Mouse (Mus musculus) kidney, adult 2 months (tissue): ENCODE results near the gene Asic5. TPM values are rescaled to one million over a fixed set of nuclear protein-coding genes. Genes with fewer than 3 reads are reported as not detected.
A peak's percentile ranks its signal among the peaks of the same experiment; 100 is the strongest.

ENCODE experiments used
- DNase-seq: peaks from one replicate; pipeline ENCODE4 v3.0.0; 2021
- H3K27ac ChIP-seq: fragments of 200-500 bp; 2 replicates; pipeline ENCODE4 v1.5.1; 2012; ENCODE audit warnings: low read depth, low read length, control low read depth, inconsistent platforms; ENCODE audit not compliant: insufficient read depth
- H3K27me3 ChIP-seq: fragments of 200-500 bp; replicated peaks from 2 replicates; pipeline ENCODE4 v1.6.1; 2012; ENCODE audit warnings: mild to moderate bottlenecking, moderate library complexity, low read length, inconsistent platforms; ENCODE audit not compliant: control insufficient read depth, insufficient read depth
- H3K36me3 ChIP-seq: fragments of 200-500 bp; 2 replicates; pipeline ENCODE4 v1.6.1; 2012; ENCODE audit warnings: mild to moderate bottlenecking, moderate library complexity, low read length, inconsistent platforms; ENCODE audit not compliant: control insufficient read depth, insufficient read depth
- H3K4me1 ChIP-seq: fragments of 200-500 bp; 2 replicates; pipeline ENCODE4 v1.6.1; 2011; ENCODE audit warnings: low read length; ENCODE audit not compliant: control insufficient read depth, insufficient read depth
- H3K4me3 ChIP-seq: fragments of 200-500 bp; 2 replicates; pipeline ENCODE4 v1.5.1; 2011; ENCODE audit warnings: mild to moderate bottlenecking, low read depth, low read length, control low read depth; ENCODE audit not compliant: insufficient read depth
- CTCF ChIP-seq: fragments of 200-500 bp; conservative IDR thresholded peaks from 2 replicates; pipeline ENCODE4 v1.5.1; 2011; ENCODE audit warnings: low read depth, mild to moderate bottlenecking, control low read depth, low read length, moderate library complexity, mixed read lengths; ENCODE audit not compliant: insufficient read depth, insufficient read length
- POLR2A ChIP-seq: fragments of 200-500 bp; IDR thresholded peaks from one replicate; pipeline ENCODE4 v1.6.1; 2011; ENCODE audit warnings: low read depth, low read length, control low read depth
- WGBS: fragments of 180-500 bp; shearing (Covaris S2); methylation state at CpG from one replicate; pipeline ENCODE4 v1.1.7; 2018; 5-methylcytosine and 5-hydroxymethylcytosine counted together
- polyA plus RNA-seq: library from polyadenylated mRNA; depleted of rRNA; stranded (reverse); fragments of >200 nt; gene quantifications from 2 replicates; pipeline ENCODE4 v1.2.3, GENCODE M21; 2012

Gene Asic5
- polyA plus RNA-seq, 1 experiment, result not detected

DNA sequence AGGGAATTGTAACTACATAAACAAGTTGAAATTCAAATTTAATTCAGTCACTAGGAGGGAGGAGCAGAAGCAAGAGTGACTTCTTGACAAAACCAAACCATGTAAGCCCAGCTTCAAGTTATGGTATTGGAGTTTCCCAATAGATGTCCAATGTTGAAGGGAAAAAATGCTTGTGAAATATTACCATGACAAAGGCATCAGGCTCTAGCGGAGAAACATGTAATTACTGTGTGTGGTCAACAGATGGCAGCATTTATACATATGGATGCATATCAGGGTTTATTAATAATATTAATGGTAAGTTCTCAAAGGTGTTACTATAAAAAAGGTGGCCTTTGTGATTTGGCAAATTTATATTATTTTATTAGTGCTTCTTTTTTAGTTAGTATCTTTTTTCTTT lies 13.9 kb downstream of the Asic5 start:
- TF ChIP-seq CTCF (peak; percentile 29; the same call in 1 of the 2 replicates), POLR2A (no peak)
- no peaks in the 10 kb centered on the region for H3K27me3 ChIP-seq
- no peaks in the 10 kb centered on the region for H3K4me1 ChIP-seq
- DNase-seq, result peak; percentile 56
- no peak overlapping the region for H3K4me3 ChIP-seq
- 0% methylated on average over 1 of the region's 1 CpGs for WGBS
- H3K27ac ChIP-seq, result no peak overlapping the region
- no peaks in the 10 kb centered on the region for H3K36me3 ChIP-seq

DNA sequence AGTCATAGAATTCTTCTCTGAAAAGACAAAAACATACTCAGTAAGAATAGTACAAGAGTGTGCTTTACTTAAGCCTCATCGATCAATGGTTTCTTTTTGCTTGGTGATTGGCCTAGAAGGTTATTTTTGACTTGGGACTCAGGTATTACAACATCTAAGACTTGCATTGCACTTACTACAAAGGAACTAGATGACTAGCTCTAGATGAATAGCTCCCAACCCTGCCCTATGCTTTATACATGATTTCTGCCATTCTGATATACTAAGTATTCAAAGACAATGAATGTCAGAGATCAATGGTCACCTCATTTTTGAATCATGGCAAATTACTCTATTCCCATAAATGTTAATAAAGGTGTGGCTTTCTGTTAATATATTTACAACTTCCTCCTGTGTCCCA lies 24.9 kb downstream of the Asic5 start:
- Histone ChIP-seq H3K27ac (no peak overlapping the region), H3K36me3 (no peaks in the 10 kb centered on the region), H3K4me3 (no peak overlapping the region), H3K27me3 (no peaks in the 10 kb centered on the region), H3K4me1 (no peaks in the 10 kb centered on the region)
- no peak for TF ChIP-seq POLR2A
- no peak for DNase-seq
- WGBS, result 100% methylated on average over 1 of the region's 1 CpGs

DNA sequence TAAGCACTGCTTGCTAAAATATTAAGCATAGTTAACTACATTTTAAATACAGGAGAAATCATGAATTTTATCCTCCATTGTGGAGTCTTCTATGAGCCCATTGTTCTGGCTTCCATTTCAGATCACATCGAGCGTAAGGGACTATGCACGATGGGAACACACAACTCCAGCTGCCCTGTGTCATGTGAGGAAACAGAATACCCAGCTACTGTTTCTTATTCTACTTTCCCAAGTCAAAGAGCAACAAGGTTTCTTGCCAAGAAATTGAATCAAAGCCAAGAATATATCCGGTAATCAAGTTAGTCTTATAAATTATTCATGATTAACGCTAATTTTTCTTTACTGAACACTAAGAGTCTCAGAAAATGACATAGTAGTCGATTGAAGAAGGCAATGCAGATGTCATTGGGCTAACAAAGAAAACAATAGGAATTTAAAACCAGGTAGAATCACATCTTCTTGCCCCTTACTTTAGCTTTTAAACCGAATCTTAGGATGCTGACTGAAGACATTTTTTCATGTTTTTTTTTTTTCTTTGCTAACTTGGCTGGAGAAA lies 32.1 kb downstream of the Asic5 start:
- 39% methylated on average over 7 of the region's 7 CpGs for WGBS
- H3K4me3 ChIP-seq, result no peak overlapping the region
- TF ChIP-seq CTCF (no peak), POLR2A (no peak)
- H3K4me1 ChIP-seq, result no peaks in the 10 kb centered on the region
- H3K27me3 ChIP-seq, result no peaks in the 10 kb centered on the region
- H3K36me3 ChIP-seq, result no peaks in the 10 kb centered on the region
- peak; percentile 19 for DNase-seq
- no peak overlapping the region for H3K27ac ChIP-seq

DNA sequence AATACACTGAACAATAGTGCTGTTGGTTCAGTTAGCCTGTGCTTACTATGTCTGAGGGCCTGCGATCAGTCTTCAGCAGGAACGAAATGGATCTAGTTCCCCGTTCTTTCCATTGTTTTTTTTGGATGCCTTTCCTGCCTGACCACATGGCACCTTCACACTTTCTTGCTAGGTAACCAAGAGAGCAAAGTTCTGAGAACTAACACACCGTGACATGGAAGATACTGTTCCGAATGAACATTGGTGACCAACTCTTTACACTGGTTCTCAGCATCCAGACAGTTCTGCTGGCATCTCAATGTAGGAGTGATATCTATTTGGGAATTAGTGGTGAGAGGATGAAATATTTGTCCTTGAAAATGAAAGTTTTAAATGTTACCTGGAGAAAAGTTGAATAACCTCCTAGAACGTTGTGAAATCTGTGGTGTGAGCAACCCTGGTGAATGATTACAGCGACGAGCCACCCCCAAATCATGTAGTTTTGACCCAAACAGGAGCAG lies 40.4 kb downstream of the Asic5 start:
- no peak for TF ChIP-seq POLR2A
- TF ChIP-seq CTCF, result no peak
- Histone ChIP-seq H3K4me1 (no peaks in the 10 kb centered on the region), H3K4me3 (no peak overlapping the region), H3K36me3 (no peaks in the 10 kb centered on the region), H3K27ac (peak overlapping the region; percentile 16; the same call in 1 of the 2 replicates), H3K27me3 (no peaks in the 10 kb centered on the region)
- DNase-seq, result peak; percentile 57
- 54% methylated on average over 8 of the region's 8 CpGs for WGBS

DNA sequence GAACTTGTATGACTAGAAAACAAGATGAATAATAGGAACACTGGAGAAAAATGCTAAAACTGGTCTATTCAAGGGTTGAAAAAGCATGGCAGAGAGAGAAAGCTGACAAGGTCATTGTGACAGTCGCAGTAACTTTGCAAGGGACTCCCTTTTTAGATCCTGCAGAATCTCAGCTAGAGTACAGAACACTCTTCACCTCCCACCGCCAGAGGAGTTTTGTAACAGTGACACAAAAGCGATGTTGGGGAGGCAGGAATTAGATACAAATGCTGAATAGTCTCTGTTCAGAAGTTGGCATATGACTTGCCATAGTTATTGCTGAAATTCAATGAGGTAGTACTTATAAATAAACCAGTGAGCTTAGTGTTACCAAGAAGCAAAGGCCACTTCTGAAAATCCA lies 41.0 kb downstream of the Asic5 start:
- no peak overlapping the region for H3K27ac ChIP-seq
- TF ChIP-seq POLR2A (no peak), CTCF (no peak)
- 85% methylated on average over 3 of the region's 3 CpGs for WGBS

DNA sequence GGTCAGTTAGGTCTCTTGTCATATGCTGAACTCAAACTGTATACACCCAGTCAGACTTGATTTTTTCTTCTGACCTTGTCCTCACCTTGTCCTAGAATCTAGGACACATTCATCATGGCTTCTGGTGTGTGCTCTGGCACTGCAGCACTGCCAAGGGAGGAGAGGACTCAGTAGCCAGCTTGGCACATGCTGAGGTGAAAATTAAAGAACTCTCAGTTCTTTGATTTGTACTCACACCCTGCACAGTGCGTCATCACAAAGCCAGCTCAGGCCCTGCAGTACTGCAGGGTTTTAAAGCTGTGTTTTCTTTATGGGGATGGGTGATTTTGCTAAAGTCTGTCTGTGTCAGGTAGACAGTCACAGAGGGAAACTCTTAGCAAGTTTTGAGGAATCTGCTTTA lies 45.2 kb downstream of the Asic5 start:
- no peaks in the 10 kb centered on the region for H3K36me3 ChIP-seq
- H3K4me1 ChIP-seq, result no peaks in the 10 kb centered on the region
- 85% methylated on average over 1 of the region's 1 CpGs for WGBS
- no peak overlapping the region for H3K4me3 ChIP-seq
- H3K27ac ChIP-seq, result no peak overlapping the region
- no peaks in the 10 kb centered on the region for H3K27me3 ChIP-seq
- TF ChIP-seq POLR2A (no peak), CTCF (no peak)
- no peak for DNase-seq

More for the DNA sequence above, 41.0 kb downstream of the Asic5 start:
- Histone ChIP-seq H3K36me3 (no peaks in the 10 kb centered on the region), H3K27me3 (no peaks in the 10 kb centered on the region), H3K4me1 (no peaks in the 10 kb centered on the region), H3K4me3 (no peak overlapping the region)
- DNase-seq, result no peak

DNA sequence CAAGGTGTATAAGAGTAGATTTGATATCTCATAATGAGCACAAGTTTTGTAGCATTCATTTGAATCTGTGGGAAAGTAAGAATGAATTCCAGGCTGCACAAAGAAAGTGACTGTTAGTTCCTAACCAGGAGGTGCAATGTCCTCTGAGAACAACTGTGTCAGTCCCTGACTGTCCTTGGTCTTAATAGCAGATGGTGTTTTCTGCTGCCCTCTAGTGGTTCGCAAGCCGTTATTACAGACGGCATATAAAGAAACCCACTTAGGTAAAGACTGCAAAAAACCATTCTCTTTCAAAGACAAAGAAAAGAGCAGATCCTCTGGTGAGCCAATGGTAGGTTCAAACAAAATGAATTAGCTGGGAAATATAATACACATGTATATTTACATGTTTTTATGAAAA lies 47.1 kb downstream of the Asic5 start:
- 2% methylated on average over 3 of the region's 3 CpGs for WGBS
- no peak overlapping the region for H3K27ac ChIP-seq
- peak; percentile 55 for DNase-seq
- H3K4me1 ChIP-seq, result no peaks in the 10 kb centered on the region
- H3K27me3 ChIP-seq, result no peaks in the 10 kb centered on the region
- no peak overlapping the region for H3K4me3 ChIP-seq
- H3K36me3 ChIP-seq, result no peaks in the 10 kb centered on the region
- TF ChIP-seq POLR2A (no peak), CTCF (peak; percentile 60)
